Comparison of ENCODE assay signal across 18 mouse cellular contexts in genomic region chr8:109673596-109673995, GRCm38 (mm10). TPM values are rescaled to one million over a fixed set of nuclear protein-coding genes. Genes with fewer than 3 reads are reported as not detected.
"Had no signal": no experiment of that assay in that cellular context is flagged by ENCODE, and none has a peak within 500 bp of the region (broad histone marks: within the 10 kb centered on the region; RNA-seq: fewer than 3 reads in every experiment).

No protein-coding gene starts in this region.

- H3K27me3 ChIP-seq: hindbrain, embryonic 12.5 days; limb, embryonic 15.5 days; liver, embryonic 12.5 days had no signal

- DNase-seq: midbrain, embryonic 14.5 days; retina, postnatal 1 day; right cerebral cortex, postnatal 4 days; spleen, adult 18-20 months; thymus, adult 18-20 months; thymus, postnatal 14 days had no signal

- H3K9me3 ChIP-seq: hindbrain, embryonic 12.5 days; limb, embryonic 15.5 days; liver, embryonic 12.5 days; midbrain, embryonic 10.5 days had no signal

- H3K27ac ChIP-seq: hindbrain, embryonic 12.5 days; kidney, postnatal 0 days; layer of hippocampus, adult 2 months; left cerebral cortex, adult 2 months; limb, embryonic 15.5 days; liver, embryonic 12.5 days; midbrain, embryonic 10.5 days had no signal

- H3K4me2 ChIP-seq: hindbrain, embryonic 12.5 days; limb, embryonic 15.5 days; liver, embryonic 12.5 days had no signal

- H3K4me3 ChIP-seq: hindbrain, embryonic 12.5 days; layer of hippocampus, adult 2 months; left cerebral cortex, adult 2 months; limb, embryonic 15.5 days; liver, embryonic 12.5 days; midbrain, embryonic 10.5 days; myocyte had no signal

- ATAC-seq: hindbrain, embryonic 16.5 days; inflammation-experienced regulatory T-cells, adult 6 months; liver, embryonic 12.5 days had no signal

- H3K9ac ChIP-seq: hindbrain, embryonic 12.5 days; limb, embryonic 15.5 days; liver, embryonic 12.5 days had no signal

- H3K4me1 ChIP-seq: hindbrain, embryonic 12.5 days; limb, embryonic 15.5 days; liver, embryonic 12.5 days; midbrain, embryonic 10.5 days had no signal

RNA-seq across cellular contexts. Expression of gene Pkd1l3, which starts 59.3 kb away (rescaled TPM):
- polyA plus RNA-seq: kidney, postnatal 0 days; neural tube, embryonic 11.5 days; stomach, embryonic 14.5 days had no signal
